Mouse (Mus musculus) lung, adult 2 months (tissue): Measurements from ENCODE around the gene Proser2.

Experiments
- CTCF ChIP-seq: fragments of 200-500 bp; IDR thresholded peaks from 2 replicates; pipeline ENCODE4 v1.5.1; 2011; ENCODE audit warnings: mild to moderate bottlenecking, low read length, control low read depth; ENCODE audit not compliant: insufficient read depth
- POLR2A ChIP-seq: fragments of 200-500 bp; IDR thresholded peaks from 2 replicates; pipeline ENCODE4 v1.6.1; 2011; ENCODE audit warnings: low read depth, mild to moderate bottlenecking, control low read depth, low read length, borderline replicate concordance; ENCODE audit errors: extremely low read depth

DNA sequence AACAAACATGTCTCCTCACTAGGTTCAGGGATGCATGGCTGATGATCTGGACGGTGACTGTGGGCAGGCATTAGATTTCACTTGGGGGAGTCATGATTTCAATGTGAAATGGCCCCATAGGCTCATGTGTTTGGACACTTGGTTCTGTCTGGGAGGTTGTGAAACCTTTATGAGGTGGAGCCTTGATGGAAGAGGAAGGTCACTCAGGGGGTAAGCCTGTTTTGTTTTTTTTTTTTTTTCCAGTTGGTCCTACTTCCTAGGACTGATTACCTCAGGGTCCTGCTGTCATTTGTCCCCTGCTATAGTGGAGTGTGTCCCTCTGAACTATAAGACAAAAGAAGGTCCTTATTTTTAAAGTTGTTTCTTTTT is 49.7 kb upstream of the Proser2 start:
- no peak for TF ChIP-seq CTCF
- no peak for TF ChIP-seq POLR2A
